Mouse (Mus musculus) G1E-ER4 (cell line): ENCODE measurements around the gene Trim9. TPM values are rescaled to one million over a fixed set of nuclear protein-coding genes. Genes with fewer than 3 reads are reported as not detected.

ENCODE experiments used
- GATA1 ChIP-seq: IDR thresholded peaks from one replicate; pipeline ENCODE4 v1.8.0; 2012; ENCODE audit warnings: low read length, inconsistent platforms
- polyA plus RNA-seq: library from polyadenylated mRNA; stranded (reverse); fragments of >175 nt; gene quantifications from 2 replicates; pipeline ENCODE4 v1.2.3, GENCODE M21; 2012

Trim9 gene
- polyA plus RNA-seq, 1 experiment: not detected

- no peak for TF ChIP-seq GATA1
Measured at GRCm38 (mm10) chr12:70214281-70214680, 133.1 kb downstream of the Trim9 start.

- no peak for TF ChIP-seq GATA1
Measured at GRCm38 (mm10) chr12:70213601-70214000, 133.8 kb downstream of the Trim9 start.

- TF ChIP-seq GATA1: no peak
Measured at GRCm38 (mm10) chr12:70212501-70212900, 134.9 kb downstream of the Trim9 start.

- no peak for TF ChIP-seq GATA1
Measured at GRCm38 (mm10) chr12:70208214-70208613, 139.2 kb downstream of the Trim9 start.

GRCm38 (mm10) chr12:70204433-70204832 is 143.0 kb downstream of the Trim9 start:
- TF ChIP-seq GATA1: no peak

- TF ChIP-seq GATA1: no peak
Measured at GRCm38 (mm10) chr12:70201926-70202529, 145.4 kb downstream of the Trim9 start.

- no peak for TF ChIP-seq GATA1
Measured at GRCm38 (mm10) chr12:70196341-70196740, 151.1 kb downstream of the Trim9 start.

- TF ChIP-seq GATA1: no peak
Measured at GRCm38 (mm10) chr12:70195426-70195825, 152.0 kb downstream of the Trim9 start.

Other genes starting within 250 kb of the Trim9 start
- gene Nin, start 233.9 kb downstream of the Trim9 start, polyA plus RNA-seq: 17.9 and 21.4 TPM in 2 replicates
- not detected in 2 replicates for gene Abhd12b, start 193.5 kb downstream of the Trim9 start, polyA plus RNA-seq
- gene Pygl, start 116.1 kb downstream of the Trim9 start, polyA plus RNA-seq: 0.04 and 0.09 TPM in 2 replicates
- gene Tmx1, start 105.5 kb upstream of the Trim9 start, polyA plus RNA-seq: 8.8 and 12.2 TPM in 2 replicates